Mouse (Mus musculus) lung, postnatal 36 days (tissue): ENCODE results near the gene Slc44a1.

Experiments
- DNase-seq: peaks from one replicate; pipeline ENCODE4 v3.0.0; 2022; ENCODE audit warnings: mixed read lengths

Gene Slc44a1

GRCm38 (mm10) chr4:53539929-53540328, 99.7 kb downstream of the Slc44a1 start:
- DNase-seq, result no peak

GRCm38 (mm10) chr4:53543421-53543820, 103.2 kb downstream of the Slc44a1 start:
- DNase-seq, result no peak

- peak; percentile 17 for DNase-seq
These were observed 104.7 kb downstream of the Slc44a1 start for GRCm38 (mm10) chr4:53544889-53545288.

- no peak for DNase-seq
These were observed 107.2 kb downstream of the Slc44a1 start for GRCm38 (mm10) chr4:53547381-53547780.

- DNase-seq, result peak; percentile 44
These were observed 109.2 kb downstream of the Slc44a1 start for GRCm38 (mm10) chr4:53549375-53549774.

GRCm38 (mm10) chr4:53564618-53565017, 124.4 kb downstream of the Slc44a1 start:
- DNase-seq, result no peak

- no peak for DNase-seq
These were observed 126.9 kb downstream of the Slc44a1 start for GRCm38 (mm10) chr4:53567065-53567464.

GRCm38 (mm10) chr4:53575558-53575957, 135.3 kb downstream of the Slc44a1 start:
- no peak for DNase-seq

GRCm38 (mm10) chr4:53587676-53588075, 147.5 kb downstream of the Slc44a1 start:
- no peak for DNase-seq

- DNase-seq, result no peak
These were observed 148.7 kb downstream of the Slc44a1 start for GRCm38 (mm10) chr4:53588936-53589335.

GRCm38 (mm10) chr4:53589466-53589865, 149.3 kb downstream of the Slc44a1 start:
- no peak for DNase-seq

GRCm38 (mm10) chr4:53590163-53590562, 149.9 kb downstream of the Slc44a1 start:
- no peak for DNase-seq

GRCm38 (mm10) chr4:53590691-53591447, 150.7 kb downstream of the Slc44a1 start:
- DNase-seq, result no peak

GRCm38 (mm10) chr4:53591536-53591935, 151.3 kb downstream of the Slc44a1 start:
- DNase-seq, result no peak

GRCm38 (mm10) chr4:53591941-53592340, 151.7 kb downstream of the Slc44a1 start:
- no peak for DNase-seq

GRCm38 (mm10) chr4:53592386-53592785, 152.2 kb downstream of the Slc44a1 start:
- DNase-seq, result peak; percentile 68

- DNase-seq, result peak; percentile 80
These were observed 154.0 kb downstream of the Slc44a1 start for GRCm38 (mm10) chr4:53594204-53594603.

- peak; percentile 27 for DNase-seq
These were observed 155.2 kb downstream of the Slc44a1 start for GRCm38 (mm10) chr4:53595246-53596062.

- DNase-seq, result peak; percentile 12
These were observed 156.1 kb downstream of the Slc44a1 start for GRCm38 (mm10) chr4:53596063-53596895.

GRCm38 (mm10) chr4:53600462-53600861, 160.2 kb downstream of the Slc44a1 start:
- DNase-seq, result peak; percentile 39

GRCm38 (mm10) chr4:53614576-53615225, 174.5 kb downstream of the Slc44a1 start:
- no peak for DNase-seq

- DNase-seq, result no peak
These were observed 177.8 kb downstream of the Slc44a1 start for GRCm38 (mm10) chr4:53617968-53618367.
